Mouse (Mus musculus) C2C12 (cell line): ENCODE data around the gene Ccdc157.

Experiments used
- CTCF ChIP-seq: IDR thresholded peaks from one replicate; pipeline ENCODE4 v1.5.1; 2011; ENCODE audit not compliant: control insufficient read depth, insufficient read depth, insufficient read length
- MAX ChIP-seq: IDR thresholded peaks from one replicate; pipeline ENCODE4 v1.6.1; 2011; ENCODE audit warnings: mild to moderate bottlenecking, control low read depth
- MYOD1 ChIP-seq: IDR thresholded peaks from one replicate; pipeline ENCODE4 v1.6.1; 2011; ENCODE audit warnings: low read depth; ENCODE audit not compliant: control insufficient read depth, insufficient read length
- MYOG ChIP-seq: IDR thresholded peaks from one replicate; pipeline ENCODE4 v1.6.1; 2011; ENCODE audit not compliant: control insufficient read depth, insufficient read length; ENCODE audit errors: extremely low read depth
- USF1 ChIP-seq: IDR thresholded peaks from one replicate; pipeline ENCODE4 v1.6.1; 2011; ENCODE audit warnings: low read depth, mild to moderate bottlenecking, control low read depth, moderate library complexity

DNA sequence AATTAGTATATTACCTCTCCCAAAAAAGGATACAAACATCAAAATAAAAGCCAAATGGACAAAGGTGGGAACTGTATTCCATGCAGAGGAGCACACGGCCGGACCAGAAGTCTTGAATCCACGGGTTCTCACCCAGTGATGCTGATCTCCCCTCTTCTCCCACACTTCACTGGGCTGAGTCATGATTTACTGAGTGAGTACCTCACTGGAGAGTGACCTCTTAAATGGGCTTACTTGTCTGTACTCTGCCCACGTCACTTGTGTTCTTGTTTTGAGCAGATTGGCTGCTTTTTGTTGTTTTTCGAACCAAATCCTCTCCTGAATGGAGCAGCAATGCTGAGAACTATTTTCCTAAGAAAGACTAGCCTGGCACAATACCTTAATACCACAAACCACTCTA lies 55.1 kb downstream of the Ccdc157 start:
- no peak for TF ChIP-seq MAX
- no peak for TF ChIP-seq CTCF
- no peak for TF ChIP-seq MYOD1
- no peak for TF ChIP-seq USF1
- TF ChIP-seq MYOG: no peak
